Comparison of ENCODE assay signal across 7 mouse cellular contexts in genomic region chr9:107631311-107631826, GRCm38 (mm10). TPM values are rescaled to one million over a fixed set of nuclear protein-coding genes. Genes with fewer than 3 reads are reported as not detected.
DNase-seq lines count a peak whose midpoint lies in the region; ATAC-seq and TF ChIP-seq lines count a peak whose summit lies in the region.

No protein-coding gene starts in this region.

- peak overlapping the region; percentile 95 for H3K27ac ChIP-seq in lung, embryonic 16.5 days (ENCODE audit: low read length)
- peak overlapping the region; percentile 90 for H3K27ac ChIP-seq in forebrain, postnatal 0 days (ENCODE audit: low read depth, low read length)
- H3K27ac ChIP-seq in limb, embryonic 15.5 days = peak overlapping the region; percentile 89
- peak overlapping the region; percentile 69; the same call in 1 of the 2 replicates for H3K27ac ChIP-seq in stomach, embryonic 15.5 days

- no peak for DNase-seq in lung, postnatal 36 days
- DNase-seq in forebrain, postnatal 0 days = no peak
- DNase-seq in left cerebral cortex, adult 8-10 months (ENCODE audit: low spot score in 2 of 2) = no peak
- DNase-seq in cerebellum, postnatal 4 days (ENCODE audit: low spot score in 2 of 2) = no peak

- 0 out of 2 replicates have a peak, but pooled peaks cover 4% of the 10 kb centered on the region for H3K36me3 ChIP-seq in lung, embryonic 16.5 days (ENCODE audit: control insufficient read depth, insufficient read depth, low read length)
- H3K36me3 ChIP-seq in forebrain, postnatal 0 days (ENCODE audit: insufficient read depth) = no peaks in the 10 kb centered on the region
- peaks cover 7% of the 10 kb centered on the region; the same call in 1 of the 2 replicates for H3K36me3 ChIP-seq in limb, embryonic 15.5 days
- 0 out of 2 replicates have a peak, but pooled peaks cover 3% of the 10 kb centered on the region for H3K36me3 ChIP-seq in stomach, embryonic 15.5 days

- TF ChIP-seq CTCF in forebrain, postnatal 0 days (IDR thresholded peaks at IDR 0.05; ENCODE audit: low read depth) = no peak

- 63% methylated on average over 9 of the region's 9 CpGs for WGBS in lung, embryonic 16.5 days
- 26% methylated on average over 9 of the region's 9 CpGs for WGBS in forebrain, postnatal 0 days
- WGBS in limb, embryonic 15.5 days = 70% methylated on average over 9 of the region's 9 CpGs
- WGBS in stomach, embryonic 15.5 days = 72% methylated on average over 9 of the region's 9 CpGs

- H3K4me2 ChIP-seq in lung, embryonic 16.5 days (ENCODE audit: low read depth, low read length) = 0 out of 2 replicates have a peak overlapping the region, but pooled peaks have one; percentile 8
- peak overlapping the region; percentile 98 for H3K4me2 ChIP-seq in forebrain, postnatal 0 days (ENCODE audit: low read depth)
- H3K4me2 ChIP-seq in limb, embryonic 15.5 days = no peak overlapping the region
- H3K4me2 ChIP-seq in stomach, embryonic 15.5 days = peak overlapping the region; percentile 96; the same call in 1 of the 2 replicates

- peaks cover 74% of the 10 kb centered on the region for H3K4me1 ChIP-seq in lung, embryonic 16.5 days (replicated peaks; ENCODE audit: control insufficient read depth, insufficient read depth, low read length)
- H3K4me1 ChIP-seq in forebrain, postnatal 0 days (ENCODE audit: insufficient read depth) = peaks cover 66% of the 10 kb centered on the region
- H3K4me1 ChIP-seq in limb, embryonic 15.5 days = peaks cover 81% of the 10 kb centered on the region
- H3K4me1 ChIP-seq in stomach, embryonic 15.5 days = peaks cover 75% of the 10 kb centered on the region

- no peak for ATAC-seq in lung, embryonic 16.5 days (ENCODE audit: low read depth)
- ATAC-seq in forebrain, postnatal 0 days = no peak
- ATAC-seq in limb, embryonic 15.5 days (ENCODE audit: insufficient number of reproducible peaks, low FRiP score, low TSS enrichment, low read depth) = no peak
- no peak for ATAC-seq in stomach, embryonic 15.5 days (ENCODE audit: insufficient read depth, low FRiP score, low read depth)

- no peaks in the 10 kb centered on the region for H3K27me3 ChIP-seq in lung, embryonic 16.5 days (ENCODE audit: control insufficient read depth, insufficient read depth, low read depth, low read length)
- H3K27me3 ChIP-seq in forebrain, postnatal 0 days (ENCODE audit: insufficient read depth, low read length) = no peaks in the 10 kb centered on the region
- no peaks in the 10 kb centered on the region for H3K27me3 ChIP-seq in limb, embryonic 15.5 days
- H3K27me3 ChIP-seq in stomach, embryonic 15.5 days (replicated peaks) = no peaks in the 10 kb centered on the region

- H3K4me3 ChIP-seq in lung, embryonic 16.5 days (ENCODE audit: low read length) = no peak overlapping the region
- H3K4me3 ChIP-seq in forebrain, postnatal 0 days (ENCODE audit: low read depth, low read length) = no peak overlapping the region
- no peak overlapping the region for H3K4me3 ChIP-seq in limb, embryonic 15.5 days
- no peak overlapping the region for H3K4me3 ChIP-seq in stomach, embryonic 15.5 days (replicated peaks)

- no peaks in the 10 kb centered on the region for H3K9me3 ChIP-seq in lung, embryonic 16.5 days (ENCODE audit: control insufficient read depth, low read length)
- no peaks in the 10 kb centered on the region for H3K9me3 ChIP-seq in forebrain, postnatal 0 days (ENCODE audit: low read length)
- H3K9me3 ChIP-seq in limb, embryonic 15.5 days = no peaks in the 10 kb centered on the region
- H3K9me3 ChIP-seq in stomach, embryonic 15.5 days = no peaks in the 10 kb centered on the region

- peak overlapping the region; percentile 43 for H3K9ac ChIP-seq in lung, embryonic 16.5 days (ENCODE audit: low read length)
- H3K9ac ChIP-seq in forebrain, postnatal 0 days = peak overlapping the region; percentile 61; the same call in 1 of the 2 replicates
- no peak overlapping the region for H3K9ac ChIP-seq in limb, embryonic 15.5 days
- no peak overlapping the region for H3K9ac ChIP-seq in stomach, embryonic 15.5 days

RNA-seq across cellular contexts. Expression of gene Gnai2, which starts 3.8 kb away (rescaled TPM):
- 457 and 458 TPM in 2 replicates for polyA plus RNA-seq in lung, embryonic 16.5 days (2015; fragmentation: Nextera tagmentation; extraction: Ambion mirVana)
- total RNA-seq in forebrain, postnatal 0 days (2014; rRNA removed) = 200 and 223 TPM in 2 replicates
- polyA plus RNA-seq in forebrain, postnatal 0 days (2015; fragmentation: Nextera tagmentation; extraction: Ambion mirVana) = 267 and 287 TPM in 2 replicates
- polyA plus RNA-seq in limb, embryonic 15.5 days (2015; fragmentation: Nextera tagmentation; extraction: Ambion mirVana) = 385 and 394 TPM in 2 replicates
- polyA plus RNA-seq in stomach, embryonic 15.5 days (2015; fragmentation: Nextera tagmentation; extraction: Ambion mirVana) = 355 and 371 TPM in 2 replicates
- 100 to 1,000 TPM; 239 to 252 (median 247) TPM for total RNA-seq in left cerebral cortex, adult 8-10 months (2022)

RNA-seq across cellular contexts. Expression of gene Sema3b, which starts 22.3 kb away (rescaled TPM):
- polyA plus RNA-seq in lung, embryonic 16.5 days (2015; fragmentation: Nextera tagmentation; extraction: Ambion mirVana) = 11.8 and 12.5 TPM in 2 replicates
- 6.5 and 6.6 TPM in 2 replicates for total RNA-seq in forebrain, postnatal 0 days (2014; rRNA removed)
- polyA plus RNA-seq in forebrain, postnatal 0 days (2015; fragmentation: Nextera tagmentation; extraction: Ambion mirVana) = 3.9 and 4.4 TPM in 2 replicates
- 13.6 and 23.6 TPM in 2 replicates for polyA plus RNA-seq in limb, embryonic 15.5 days (2015; fragmentation: Nextera tagmentation; extraction: Ambion mirVana)
- polyA plus RNA-seq in stomach, embryonic 15.5 days (2015; fragmentation: Nextera tagmentation; extraction: Ambion mirVana) = 13.2 and 16.5 TPM in 2 replicates
- total RNA-seq in left cerebral cortex, adult 8-10 months (2022) = 1 to 10 TPM; 5.1 to 5.9 (median 5.3) TPM

RNA-seq across cellular contexts. Expression of gene Slc38a3, which starts 38.0 kb away (rescaled TPM):
- polyA plus RNA-seq in lung, embryonic 16.5 days (2015; fragmentation: Nextera tagmentation; extraction: Ambion mirVana) = 4.5 and 5.4 TPM in 2 replicates
- total RNA-seq in forebrain, postnatal 0 days (2014; rRNA removed) = 43.5 and 60.9 TPM in 2 replicates
- polyA plus RNA-seq in forebrain, postnatal 0 days (2015; fragmentation: Nextera tagmentation; extraction: Ambion mirVana) = 38.7 and 39.8 TPM in 2 replicates
- 5.0 and 5.1 TPM in 2 replicates for polyA plus RNA-seq in limb, embryonic 15.5 days (2015; fragmentation: Nextera tagmentation; extraction: Ambion mirVana)
- polyA plus RNA-seq in stomach, embryonic 15.5 days (2015; fragmentation: Nextera tagmentation; extraction: Ambion mirVana) = 19.5 and 28.6 TPM in 2 replicates
- total RNA-seq in left cerebral cortex, adult 8-10 months (2022) = 10 to 100 TPM; 82.5 to 94.5 (median 86.9) TPM

RNA-seq across cellular contexts. Expression of gene Ifrd2, which starts 43.9 kb away (rescaled TPM):
- polyA plus RNA-seq in lung, embryonic 16.5 days (2015; fragmentation: Nextera tagmentation; extraction: Ambion mirVana) = 44.1 and 51.9 TPM in 2 replicates
- 11.7 and 13.8 TPM in 2 replicates for total RNA-seq in forebrain, postnatal 0 days (2014; rRNA removed)
- polyA plus RNA-seq in forebrain, postnatal 0 days (2015; fragmentation: Nextera tagmentation; extraction: Ambion mirVana) = 6.2 and 7.4 TPM in 2 replicates
- 45.9 and 58.8 TPM in 2 replicates for polyA plus RNA-seq in limb, embryonic 15.5 days (2015; fragmentation: Nextera tagmentation; extraction: Ambion mirVana)
- 65.1 and 68.2 TPM in 2 replicates for polyA plus RNA-seq in stomach, embryonic 15.5 days (2015; fragmentation: Nextera tagmentation; extraction: Ambion mirVana)
- 10 to 100 TPM; 11.3 to 15.5 (median 15.3) TPM for total RNA-seq in left cerebral cortex, adult 8-10 months (2022)

RNA-seq across cellular contexts. Expression of gene Gnat1, which starts 48.1 kb away (rescaled TPM):
- 0.65 and 1.2 TPM in 2 replicates for polyA plus RNA-seq in lung, embryonic 16.5 days (2015; fragmentation: Nextera tagmentation; extraction: Ambion mirVana)
- 0.24 TPM in 1 of 2 replicates, not detected in the other for total RNA-seq in forebrain, postnatal 0 days (2014; rRNA removed)
- 0.73 and 1.8 TPM in 2 replicates for polyA plus RNA-seq in forebrain, postnatal 0 days (2015; fragmentation: Nextera tagmentation; extraction: Ambion mirVana)
- 2.8 TPM in 2 replicates for polyA plus RNA-seq in limb, embryonic 15.5 days (2015; fragmentation: Nextera tagmentation; extraction: Ambion mirVana)
- 1.1 and 1.9 TPM in 2 replicates for polyA plus RNA-seq in stomach, embryonic 15.5 days (2015; fragmentation: Nextera tagmentation; extraction: Ambion mirVana)
- total RNA-seq in left cerebral cortex, adult 8-10 months (2022) = 1 to 10 TPM in 1 of 4 experiments, under 1 TPM in 3; 0.32 to 1.0 (median 0.62) TPM

Comparison
In these comparisons a context has a peak if more than half of its experiments do, and no peak if none do; other contexts are left out.
1. H3K9ac ChIP-seq: peak in lung, embryonic 16.5 days (single experiment) and forebrain, postnatal 0 days (single experiment); none in limb, embryonic 15.5 days (single experiment) and stomach, embryonic 15.5 days (single experiment).
2. Peak in every context shown above with its lines, with median percentiles within 50 percentile points of each other: H3K27ac ChIP-seq.